Mouse (Mus musculus): ENCODE results near the gene Pkp1.

GRCm38 (mm10) chr1:135838626-135839025 lies 80.4 kb downstream of the Pkp1 start:
- TF ChIP-seq CTCF (IDR thresholded peaks at IDR 0.05; ENCODE audit: low read depth, low read length) (no peak), POLR2A (IDR thresholded peaks at IDR 0.05; ENCODE audit: extremely low read depth, insufficient read depth, low read length) (no peak)

Measured in liver, adult 2 months (tissue).